Comparison of ENCODE assay signal across 8 mouse cellular contexts in genomic region chr5:113908592-113909441, GRCm38 (mm10). TPM values are rescaled to one million over a fixed set of nuclear protein-coding genes. Genes with fewer than 3 reads are reported as not detected.
A peak's percentile ranks its signal among the peaks of the same experiment; 100 is the strongest.
DNase-seq lines count a peak whose midpoint lies in the region; ATAC-seq lines count a peak whose summit lies in the region.

TSS of gene Coro1c (minus strand) at chr5:113908758.

- peaks cover 30% of the 10 kb centered on the region for H3K4me1 ChIP-seq in hindbrain, embryonic 16.5 days (ENCODE audit: control insufficient read depth, insufficient read depth, low read depth, low read length)

- peak within 1 kb of the TSS; percentile 97 for H3K27ac ChIP-seq in hindbrain, embryonic 16.5 days (ENCODE audit: low read depth, low read length)
- H3K27ac ChIP-seq in macrophage, result peak within 1 kb of the TSS; percentile 88

- ATAC-seq in hindbrain, embryonic 16.5 days, result peak; percentile 88

- under 1% methylated on average over 56 of the region's 68 CpGs for WGBS in hindbrain, embryonic 16.5 days
- 1% methylated on average over 34 of the region's 68 CpGs for WGBS in macrophage (ENCODE audit: missing documents)

- H3K9me3 ChIP-seq in hindbrain, embryonic 16.5 days (ENCODE audit: control insufficient read depth, low read length), result no peaks in the 10 kb centered on the region

- H3K4me2 ChIP-seq in hindbrain, embryonic 16.5 days (ENCODE audit: low read length), result peak within 1 kb of the TSS; percentile 69

- no peaks in the 10 kb centered on the region for H3K36me3 ChIP-seq in hindbrain, embryonic 16.5 days (ENCODE audit: control insufficient read depth, insufficient read depth, low read length)
- H3K36me3 ChIP-seq in macrophage (ENCODE audit: inconsistent target), result no peaks in the 10 kb centered on the region

- peak within 1 kb of the TSS; percentile 64 for H3K4me3 ChIP-seq in hindbrain, embryonic 16.5 days (ENCODE audit: low read length)
- H3K4me3 ChIP-seq in macrophage (ENCODE audit: inconsistent target), result peak within 1 kb of the TSS; percentile 62

- peaks cover 40% of the 10 kb centered on the region for H3K79me2 ChIP-seq in macrophage (ENCODE audit: inconsistent target)

- peak; percentile 90 for DNase-seq in WW6 (ENCODE audit: low read depth, low spot score)
- peak; percentile 99 to 100 for DNase-seq in cerebellum, postnatal 4 days (ENCODE audit: low spot score in 2 of 2)
- DNase-seq in gastrocnemius, adult 18-20 months (ENCODE audit: low spot score), result peak; percentile 99
- peak; percentile 98 to 99 for DNase-seq in left cerebral cortex, adult 18-20 months (ENCODE audit: low spot score in 2 of 2)
- DNase-seq in right cerebral cortex, adult 18-20 months, result peak; percentile 97
- peak; percentile 97 for DNase-seq in urinary bladder, postnatal 10 days (ENCODE audit: low spot score)

- no peaks in the 10 kb centered on the region for H3K27me3 ChIP-seq in hindbrain, embryonic 16.5 days (replicated peaks; ENCODE audit: control insufficient read depth, insufficient read depth, low read length)

- H3K9ac ChIP-seq in hindbrain, embryonic 16.5 days (ENCODE audit: low read depth, low read length), result peak within 1 kb of the TSS; percentile 79

RNA-seq across cellular contexts. Expression of gene Coro1c, which starts in this region (rescaled TPM):
- total RNA-seq in gastrocnemius, adult 18-20 months (2021), result 10 to 100 TPM in 1 of 2 experiments, 1 to 10 TPM in 1; 8.9 to 12.7 TPM
- 176 and 191 TPM in 2 replicates for polyA plus RNA-seq in hindbrain, embryonic 16.5 days (2015; fragmentation: Nextera tagmentation; extraction: Ambion mirVana)
- 10 to 100 TPM; 86.7 to 88.5 TPM for total RNA-seq in left cerebral cortex, adult 18-20 months (2021)
- total RNA-seq in macrophage (2018; cell fraction: chromatin; rRNA removed), result 100 to 1,000 TPM in 17 of 26 experiments, 10 to 100 TPM in 9; 22.3 to 244 (median 133) TPM
- total RNA-seq in macrophage (2018; cell fraction: cytosol; rRNA removed), result 100 to 1,000 TPM; 158 to 295 (median 208) TPM
- 100 to 1,000 TPM in 21 of 26 experiments, 10 to 100 TPM in 5; 51.2 to 265 (median 156) TPM for total RNA-seq in macrophage (2018; cell fraction: nucleus; rRNA removed)
- polyA plus RNA-seq in macrophage (2018), result 171 to 329 TPM (median 266 TPM) in 3 replicates

Comparison
In these comparisons a context has a peak if more than half of its experiments do, and no peak if none do; other contexts are left out.
1. Peak in every context shown above with its lines: DNase-seq, ATAC-seq, H3K4me3 ChIP-seq and H3K27ac ChIP-seq.
2. RNA of gene Coro1c (total RNA-seq): 86.7 to 88.5 TPM in left cerebral cortex, adult 18-20 months; 8.9 to 12.7 TPM in gastrocnemius, adult 18-20 months; every median in the first group is over 4 times any median in the second.